Mouse (Mus musculus) heart, postnatal 0 days (tissue): Measurements from ENCODE around the gene Klhl11. TPM values are rescaled to one million over a fixed set of nuclear protein-coding genes. Genes with fewer than 3 reads are reported as not detected.

Experiments
- ATAC-seq: fragments of 200-750 bp; cut with Nextera tagmentation; 2 replicates; pipeline ENCODE4 v1.8.0; 2017; ENCODE audit warnings: low read depth, moderate number of reproducible peaks, moderate library complexity; ENCODE audit not compliant: insufficient read depth
- DNase-seq: peaks from one replicate; pipeline ENCODE4 v3.0.0-alpha.2; 2016; ENCODE audit warnings: low spot score
- H3K27ac ChIP-seq: fragments of 300-500 bp; sonication (generic); 2 replicates; pipeline ENCODE4 v1.5.1; 2014; ENCODE audit warnings: low read depth, mild to moderate bottlenecking
- H3K27me3 ChIP-seq: fragments of 300-500 bp; sonication (generic); 2 replicates; pipeline ENCODE4 v1.6.1; 2014; ENCODE audit warnings: low read length, mixed read lengths; ENCODE audit not compliant: control insufficient read depth, insufficient read depth
- H3K36me3 ChIP-seq: fragments of 300-500 bp; sonication (generic); replicated peaks from 2 replicates; pipeline ENCODE4 v1.6.1; 2014; ENCODE audit warnings: low read length, mixed read lengths; ENCODE audit not compliant: control insufficient read depth, insufficient read depth
- H3K4me1 ChIP-seq: fragments of 300-500 bp; sonication (generic); 2 replicates; pipeline ENCODE4 v1.6.1; 2014; ENCODE audit warnings: antibody characterized with exemption; ENCODE audit not compliant: control insufficient read depth, insufficient read depth
- H3K4me2 ChIP-seq: fragments of 300-500 bp; sonication (generic); 2 replicates; pipeline ENCODE4 v1.6.1; 2014; ENCODE audit warnings: low read depth, mild to moderate bottlenecking, low read length, moderate library complexity
- H3K4me3 ChIP-seq: fragments of 300-500 bp; sonication (generic); 2 replicates; pipeline ENCODE4 v1.5.1; 2014; ENCODE audit warnings: low read depth, low read length
- H3K9ac ChIP-seq: fragments of 300-500 bp; sonication (generic); replicated peaks from 2 replicates; pipeline ENCODE4 v1.6.1; 2014; ENCODE audit warnings: low read depth, low read length, mixed read lengths
- H3K9me3 ChIP-seq: fragments of 300-500 bp; sonication (generic); replicated peaks from 2 replicates; pipeline ENCODE4 v1.6.1; 2016; ENCODE audit warnings: low read length; ENCODE audit not compliant: control insufficient read depth
- CTCF ChIP-seq: IDR thresholded peaks from 2 replicates; pipeline ENCODE4 v1.5.1; 2016; ENCODE audit warnings: antibody characterized with exemption, control low read depth, low read depth
- EP300 ChIP-seq: IDR thresholded peaks from 2 replicates; pipeline ENCODE4 v1.6.1; 2016; ENCODE audit warnings: antibody characterized with exemption, low read depth
- WGBS: fragments of 180-500 bp; shearing (Covaris S2); extraction: QIAGEN DNeasy Blood & Tissue Kit; methylation state at CpG from one replicate; pipeline ENCODE4 v1.1.7; 2014; 5-methylcytosine and 5-hydroxymethylcytosine counted together
- polyA plus RNA-seq: library from polyadenylated mRNA; unstranded; fragments of >200 nt; fragmentation: Nextera tagmentation; extraction: Ambion mirVana; gene quantifications from 2 replicates; pipeline ENCODE4 v1.2.1, GENCODE M21; 2015
- total RNA-seq: library from RNA; depleted of rRNA; stranded (reverse); fragments of >200 nt; gene quantifications from 2 replicates; pipeline ENCODE4 v1.2.3, GENCODE M21; 2014; ENCODE audit warnings: low replicate concordance

Gene Klhl11
- total and polyA plus RNA-seq, 2 experiments from 2014 or later, result 5.3 to 10.3 TPM

DNA sequence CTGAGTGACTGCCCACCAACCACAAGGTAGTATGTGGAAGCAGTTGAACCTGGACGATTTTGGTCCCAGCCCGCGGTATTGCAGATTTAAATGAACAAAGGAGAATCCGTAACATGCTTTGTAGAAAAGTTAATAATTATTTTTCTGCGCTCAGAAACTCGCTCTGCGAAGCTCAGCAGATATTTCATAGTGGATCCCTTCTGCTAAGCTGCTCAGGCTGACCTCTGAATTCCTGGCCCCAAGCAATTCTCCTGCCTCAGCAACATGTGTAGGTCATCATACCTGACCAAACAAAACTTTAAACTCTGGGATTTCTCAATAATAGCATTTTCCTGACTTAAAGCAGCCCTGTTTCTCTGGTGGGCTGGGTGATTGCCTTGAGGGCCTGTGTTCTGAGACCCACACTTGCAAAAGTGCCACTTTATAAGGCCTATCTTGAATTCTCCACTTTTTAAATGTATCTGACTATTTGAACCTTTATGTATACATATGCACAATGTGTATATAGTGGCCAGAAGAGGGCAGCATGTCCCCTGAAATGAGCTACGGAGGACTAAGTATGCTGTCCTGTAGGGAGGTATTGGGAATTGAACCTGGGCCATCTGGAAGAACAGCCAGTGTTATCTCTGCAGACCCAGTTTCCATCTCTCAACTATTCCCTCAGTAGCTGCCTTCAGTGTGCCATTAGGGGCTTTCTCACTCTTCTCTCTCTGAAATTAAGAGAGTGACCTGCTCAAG, 13.4 kb upstream of the Klhl11 start:
- peak; percentile 53 for DNase-seq
- Histone ChIP-seq H3K4me3 (no peak overlapping the region), H3K9me3 (no peaks in the 10 kb centered on the region), H3K36me3 (peaks cover 82% of the 10 kb centered on the region), H3K27ac (no peak overlapping the region), H3K4me1 (no peaks in the 10 kb centered on the region), H3K27me3 (no peaks in the 10 kb centered on the region), H3K4me2 (no peak overlapping the region), H3K9ac (no peak overlapping the region)
- TF ChIP-seq CTCF (peak; percentile 57), EP300 (no peak)
- ATAC-seq, result peak; percentile 44; the same call in 1 of the 2 replicates
- WGBS, result 87% methylated on average over 8 of the region's 8 CpGs

- Histone ChIP-seq H3K4me1 (no peaks in the 10 kb centered on the region), H3K4me3 (no peak overlapping the region), H3K9ac (no peak overlapping the region), H3K36me3 (peaks cover 81% of the 10 kb centered on the region), H3K27me3 (no peaks in the 10 kb centered on the region), H3K4me2 (no peak overlapping the region), H3K27ac (no peak overlapping the region), H3K9me3 (no peaks in the 10 kb centered on the region)
- WGBS, result 89% methylated on average over 3 of the region's 3 CpGs
- no peak for TF ChIP-seq EP300
- no peak for TF ChIP-seq CTCF
- DNase-seq, result no peak
- ATAC-seq, result no peak
Measured at GRCm38 (mm10) chr11:100484461-100484860, 11.9 kb upstream of the Klhl11 start.

- Histone ChIP-seq H3K27me3 (no peaks in the 10 kb centered on the region), H3K27ac (no peak overlapping the region), H3K4me1 (no peaks in the 10 kb centered on the region), H3K9ac (no peak overlapping the region), H3K4me2 (no peak overlapping the region), H3K4me3 (no peak overlapping the region), H3K9me3 (no peaks in the 10 kb centered on the region), H3K36me3 (peaks cover 71% of the 10 kb centered on the region)
- ATAC-seq, result no peak
- whole genome bisulfite sequencing, result 61% methylated on average over 7 of the region's 7 CpGs
- no peak for TF ChIP-seq EP300
- TF ChIP-seq CTCF, result no peak
- DNase-seq, result no peak
Measured at GRCm38 (mm10) chr11:100479152-100479551, 6.6 kb upstream of the Klhl11 start.

GRCm38 (mm10) chr11:100476281-100476680, 3.7 kb upstream of the Klhl11 start:
- Histone ChIP-seq H3K9me3 (no peaks in the 10 kb centered on the region), H3K36me3 (peaks cover 47% of the 10 kb centered on the region), H3K27ac (no peak overlapping the region), H3K4me1 (peaks cover 8% of the 10 kb centered on the region), H3K4me2 (no peak overlapping the region), H3K4me3 (no peak overlapping the region), H3K9ac (no peak overlapping the region), H3K27me3 (no peaks in the 10 kb centered on the region)
- TF ChIP-seq EP300 (no peak), CTCF (no peak)
- 82% methylated on average over 5 of the region's 5 CpGs for WGBS
- DNase-seq, result no peak
- no peak for ATAC-seq

GRCm38 (mm10) chr11:100472935-100473295, 374 bp upstream of the Klhl11 start:
- Histone ChIP-seq H3K27ac (0 out of 2 replicates have a peak overlapping the region, but pooled peaks have one; percentile 87), H3K9me3 (no peaks in the 10 kb centered on the region), H3K27me3 (no peaks in the 10 kb centered on the region), H3K9ac (no peak overlapping the region), H3K4me3 (peak overlapping the region; percentile 100; the same call in 1 of the 2 replicates), H3K4me1 (peaks cover 16% of the 10 kb centered on the region), H3K4me2 (peak overlapping the region; percentile 99; the same call in 1 of the 2 replicates), H3K36me3 (peaks cover 17% of the 10 kb centered on the region)
- TF ChIP-seq EP300 (no peak), CTCF (no peak)
- ATAC-seq (peak; percentile 31), DNase-seq (no peak)
- 32% methylated on average over 5 of the region's 5 CpGs for WGBS
